12 mouse cellular contexts compared by ENCODE assay signal in genomic region chr4:127329751-127330150, GRCm38 (mm10). TPM values are rescaled to one million over a fixed set of nuclear protein-coding genes. Genes with fewer than 3 reads are reported as not detected.
DNase-seq lines count a peak whose midpoint lies in the region; ATAC-seq and TF ChIP-seq lines count a peak whose summit lies in the region.
"Had no signal": no experiment of that assay in that cellular context is flagged by ENCODE, and none has a peak within 500 bp of the region (broad histone marks: within the 10 kb centered on the region; RNA-seq: fewer than 3 reads in every experiment).

No protein-coding gene starts in this region.

- no peak overlapping the region for H3K9ac ChIP-seq in heart, embryonic 15.5 days
- no peak overlapping the region for H3K9ac ChIP-seq in heart, adult 2 months (ENCODE audit: low read depth, low read length)
- no peak overlapping the region for H3K9ac ChIP-seq in hindbrain, embryonic 15.5 days
- H3K9ac ChIP-seq in midbrain, embryonic 14.5 days (replicated peaks; ENCODE audit: low read length), result no peak overlapping the region

- no peak for DNase-seq in heart, adult 2 months
- DNase-seq in R1 (ENCODE audit: low read depth, low spot score), result peak; percentile 38
- peak; percentile 4 for DNase-seq in midbrain, embryonic 14.5 days
- DNase-seq in right cerebral cortex, postnatal 4 days, result no peak
- no peak for DNase-seq in embryo, embryonic 10 days (ENCODE audit: low spot score)
- DNase-seq: kidney, adult 18-20 months had no signal

- peaks cover 17% of the 10 kb centered on the region for H3K4me1 ChIP-seq in heart, embryonic 15.5 days (replicated peaks)
- H3K4me1 ChIP-seq in heart, adult 2 months (ENCODE audit: control insufficient read depth, insufficient read depth, low read length), result no peaks in the 10 kb centered on the region
- peaks cover 22% of the 10 kb centered on the region for H3K4me1 ChIP-seq in hindbrain, embryonic 15.5 days (replicated peaks)
- peaks cover 13% of the 10 kb centered on the region for H3K4me1 ChIP-seq in midbrain, embryonic 14.5 days (ENCODE audit: control insufficient read depth, insufficient read depth, low read length)

- ATAC-seq in heart, embryonic 15.5 days (replicated peaks; ENCODE audit: insufficient number of reproducible peaks, insufficient read depth, low FRiP score, low read depth), result no peak
- ATAC-seq in hindbrain, embryonic 15.5 days (ENCODE audit: low FRiP score, low read depth), result no peak
- no peak for ATAC-seq in midbrain, embryonic 14.5 days (ENCODE audit: low FRiP score, low TSS enrichment)
- ATAC-seq in frontal cortex, adult (ENCODE audit: low TSS enrichment), result no peak
- ATAC-seq: CD4-positive, CD25-positive, alpha-beta regulatory T cell, adult 4 months had no signal

- no peak for TF ChIP-seq POLR2A in heart, adult 2 months (IDR thresholded peaks at IDR 0.05; ENCODE audit: insufficient read depth, low read depth, low read length)

- peak overlapping the region; percentile 28 for H3K4me3 ChIP-seq in heart, embryonic 15.5 days
- H3K4me3 ChIP-seq in heart, adult 2 months, result no peak overlapping the region
- H3K4me3 ChIP-seq in hindbrain, embryonic 15.5 days, result peak overlapping the region; percentile 24
- H3K4me3 ChIP-seq in midbrain, embryonic 14.5 days (replicated peaks; ENCODE audit: low read depth, low read length), result peak overlapping the region; percentile 15; the same call in 1 of the 2 replicates

- H3K27me3 ChIP-seq in heart, embryonic 15.5 days, result peaks cover 82% of the 10 kb centered on the region
- H3K27me3 ChIP-seq in heart, adult 2 months (ENCODE audit: control insufficient read depth, insufficient read depth, low read length), result peaks cover 8% of the 10 kb centered on the region
- H3K27me3 ChIP-seq in hindbrain, embryonic 15.5 days, result peaks cover 30% of the 10 kb centered on the region
- H3K27me3 ChIP-seq in midbrain, embryonic 14.5 days (ENCODE audit: control insufficient read depth, insufficient read depth, low read length), result peaks cover 23% of the 10 kb centered on the region

- H3K36me3 ChIP-seq in heart, embryonic 15.5 days, result no peaks in the 10 kb centered on the region
- H3K36me3 ChIP-seq in heart, adult 2 months (ENCODE audit: control insufficient read depth, insufficient read depth, low read length), result no peaks in the 10 kb centered on the region
- H3K36me3 ChIP-seq in hindbrain, embryonic 15.5 days, result no peaks in the 10 kb centered on the region
- H3K36me3 ChIP-seq in midbrain, embryonic 14.5 days (ENCODE audit: control insufficient read depth, insufficient read depth, low read length), result no peaks in the 10 kb centered on the region

- H3K9me3 ChIP-seq in heart, embryonic 15.5 days (replicated peaks), result no peaks in the 10 kb centered on the region
- no peaks in the 10 kb centered on the region for H3K9me3 ChIP-seq in hindbrain, embryonic 15.5 days
- H3K9me3 ChIP-seq in midbrain, embryonic 14.5 days (ENCODE audit: control insufficient read depth, low read length), result no peaks in the 10 kb centered on the region

- no peak overlapping the region for H3K27ac ChIP-seq in heart, embryonic 15.5 days
- no peak overlapping the region for H3K27ac ChIP-seq in heart, adult 2 months
- H3K27ac ChIP-seq in hindbrain, embryonic 15.5 days (replicated peaks), result no peak overlapping the region
- H3K27ac ChIP-seq in midbrain, embryonic 14.5 days (replicated peaks; ENCODE audit: low read depth, low read length), result no peak overlapping the region

- H3K4me2 ChIP-seq in heart, embryonic 15.5 days, result peak overlapping the region; percentile 60
- peak overlapping the region; percentile 54 for H3K4me2 ChIP-seq in hindbrain, embryonic 15.5 days
- H3K4me2 ChIP-seq in midbrain, embryonic 14.5 days (ENCODE audit: low read length), result peak overlapping the region; percentile 48

- intact Hi-C loops in heart, adult 2 months (cut with DNase I), result no loop called here

- H3K79me2 ChIP-seq in heart, adult 2 months (replicated peaks; ENCODE audit: control insufficient read depth, insufficient read depth, low read length), result no peaks in the 10 kb centered on the region

- no peak for TF ChIP-seq EP300 in heart, adult 2 months (IDR thresholded peaks at IDR 0.05; ENCODE audit: insufficient read depth, low read depth, low read length)

- no peak for TF ChIP-seq CTCF in heart, adult 2 months (IDR thresholded peaks at IDR 0.05)

- WGBS in heart, embryonic 15.5 days, result 1% methylated on average over 13 of the region's 13 CpGs
- 2% methylated on average over 13 of the region's 13 CpGs for WGBS in heart, adult 2 months
- 4% methylated on average over 13 of the region's 13 CpGs for WGBS in hindbrain, embryonic 15.5 days
- 3% methylated on average over 13 of the region's 13 CpGs for WGBS in midbrain, embryonic 14.5 days

RNA-seq across cellular contexts. Expression of gene Gjb3, which starts 0.9 kb away (rescaled TPM):
- 0.08 and 0.42 TPM in 2 replicates for polyA plus RNA-seq in heart, embryonic 15.5 days (2015; fragmentation: Nextera tagmentation; extraction: Ambion mirVana)
- not detected for total RNA-seq in heart, adult 2 months (2021)
- polyA plus RNA-seq in heart, adult 2 months (2012; rRNA removed), result 0.25 TPM in 1 of 2 replicates, not detected in the other
- 0.14 and 0.18 TPM in 2 replicates for polyA plus RNA-seq in hindbrain, embryonic 15.5 days (2015; fragmentation: Nextera tagmentation; extraction: Ambion mirVana)
- polyA plus RNA-seq in midbrain, embryonic 14.5 days (2014; fragmentation: Nextera tagmentation; extraction: Ambion mirVana), result 0.18 and 0.38 TPM in 2 replicates
- total RNA-seq: adrenal gland, postnatal 36 days; monocyte, adult 5-6 weeks had no signal

RNA-seq across cellular contexts. Expression of gene Gja4, which starts 15.9 kb away (rescaled TPM):
- polyA plus RNA-seq in heart, embryonic 15.5 days (2015; fragmentation: Nextera tagmentation; extraction: Ambion mirVana), result 30.8 and 38.1 TPM in 2 replicates
- 10 to 100 TPM; 12.2 to 12.4 TPM for total RNA-seq in heart, adult 2 months (2021)
- 25.1 and 28.7 TPM in 2 replicates for polyA plus RNA-seq in heart, adult 2 months (2012; rRNA removed)
- polyA plus RNA-seq in hindbrain, embryonic 15.5 days (2015; fragmentation: Nextera tagmentation; extraction: Ambion mirVana), result 20.9 and 23.2 TPM in 2 replicates
- 15.7 and 24.4 TPM in 2 replicates for polyA plus RNA-seq in midbrain, embryonic 14.5 days (2014; fragmentation: Nextera tagmentation; extraction: Ambion mirVana)
- total RNA-seq: monocyte, adult 5-6 weeks had no signal
- polyA plus RNA-seq: CD4-positive, CD25-positive, alpha-beta regulatory T cell, adult 4 months had no signal

RNA-seq across cellular contexts. Expression of gene Gjb4, which starts 24.1 kb away (rescaled TPM):
- polyA plus RNA-seq in heart, embryonic 15.5 days (2015; fragmentation: Nextera tagmentation; extraction: Ambion mirVana), result 0.09 TPM in 1 of 2 replicates, not detected in the other
- total RNA-seq in heart, adult 2 months (2021), result not detected
- polyA plus RNA-seq in heart, adult 2 months (2012; rRNA removed), result 0.12 and 0.14 TPM in 2 replicates
- polyA plus RNA-seq in hindbrain, embryonic 15.5 days (2015; fragmentation: Nextera tagmentation; extraction: Ambion mirVana), result not detected in 2 replicates
- polyA plus RNA-seq in midbrain, embryonic 14.5 days (2014; fragmentation: Nextera tagmentation; extraction: Ambion mirVana), result not detected in 2 replicates
- total RNA-seq: adrenal gland, postnatal 36 days; monocyte, adult 5-6 weeks had no signal
- polyA plus RNA-seq: CD4-positive, CD25-positive, alpha-beta regulatory T cell, adult 4 months had no signal

RNA-seq across cellular contexts. Expression of gene Gjb5, which starts 28.2 kb away (rescaled TPM):
- polyA plus RNA-seq in heart, embryonic 15.5 days (2015; fragmentation: Nextera tagmentation; extraction: Ambion mirVana), result 0.34 and 0.39 TPM in 2 replicates
- total RNA-seq in heart, adult 2 months (2021), result under 1 TPM; 0.16 to 0.29 TPM
- polyA plus RNA-seq in heart, adult 2 months (2012; rRNA removed), result 0.78 and 1.1 TPM in 2 replicates
- polyA plus RNA-seq in hindbrain, embryonic 15.5 days (2015; fragmentation: Nextera tagmentation; extraction: Ambion mirVana), result 0.12 and 0.24 TPM in 2 replicates
- not detected in 2 replicates for polyA plus RNA-seq in midbrain, embryonic 14.5 days (2014; fragmentation: Nextera tagmentation; extraction: Ambion mirVana)
- total RNA-seq: monocyte, adult 5-6 weeks had no signal
- polyA plus RNA-seq: CD4-positive, CD25-positive, alpha-beta regulatory T cell, adult 4 months had no signal

Comparison
In these comparisons a context has a peak if more than half of its experiments do, and no peak if none do; other contexts are left out.
1. DNase-seq: peak in R1 (single experiment) and midbrain, embryonic 14.5 days (single experiment); none in heart, adult 2 months (0 of 2), right cerebral cortex, postnatal 4 days (single experiment) and embryo, embryonic 10 days (single experiment).
2. Peak in every context shown above with its lines, with median percentiles within 50 percentile points of each other: H3K4me2 ChIP-seq.